Mouse (Mus musculus) limb, embryonic 12.5 days (tissue): ENCODE results near the gene Plppr4. TPM values are rescaled to one million over a fixed set of nuclear protein-coding genes. Genes with fewer than 3 reads are reported as not detected.

Experiments
- ATAC-seq: fragments of 200-750 bp; cut with Nextera tagmentation; 2 replicates; pipeline ENCODE4 v1.8.0; 2017; ENCODE audit warnings: low read depth, moderate TSS enrichment; ENCODE audit not compliant: insufficient number of reproducible peaks, insufficient read depth, low FRiP score, low TSS enrichment
- H3K27ac ChIP-seq: fragments of 300-500 bp; sonication (generic); 2 replicates; pipeline ENCODE4 v1.5.1; 2016; ENCODE audit warnings: mild to moderate bottlenecking, moderate library complexity
- H3K27me3 ChIP-seq: fragments of 300-500 bp; sonication (generic); 2 replicates; pipeline ENCODE4 v1.6.1; 2016; ENCODE audit warnings: mild to moderate bottlenecking, moderate library complexity
- H3K36me3 ChIP-seq: fragments of 300-500 bp; sonication (generic); 2 replicates; pipeline ENCODE4 v1.6.1; 2016; ENCODE audit warnings: mild to moderate bottlenecking, moderate library complexity
- H3K4me1 ChIP-seq: fragments of 300-500 bp; sonication (generic); replicated peaks from 2 replicates; pipeline ENCODE4 v1.6.1; 2016
- H3K4me2 ChIP-seq: fragments of 300-500 bp; sonication (generic); 2 replicates; pipeline ENCODE4 v1.6.1; 2016; ENCODE audit warnings: mild to moderate bottlenecking, moderate library complexity
- H3K4me3 ChIP-seq: fragments of 300-500 bp; sonication (generic); replicated peaks from 2 replicates; pipeline ENCODE4 v1.5.1; 2016; ENCODE audit warnings: mild to moderate bottlenecking
- H3K9ac ChIP-seq: fragments of 300-500 bp; sonication (generic); replicated peaks from 2 replicates; pipeline ENCODE4 v1.6.1; 2016; ENCODE audit warnings: mild to moderate bottlenecking, moderate library complexity
- H3K9me3 ChIP-seq: fragments of 300-500 bp; sonication (generic); 2 replicates; pipeline ENCODE4 v1.6.1; 2016; ENCODE audit warnings: mild to moderate bottlenecking, moderate library complexity
- WGBS: fragments of 180-500 bp; shearing (Covaris S2); methylation state at CpG from one replicate; pipeline ENCODE4 v1.1.7; 2016; 5-methylcytosine and 5-hydroxymethylcytosine counted together
- polyA plus RNA-seq: library from polyadenylated mRNA; unstranded; fragments of >200 nt; fragmentation: Nextera tagmentation; extraction: Ambion mirVana; gene quantifications from 2 replicates; pipeline ENCODE4 v1.2.1, GENCODE M21; 2016

The Plppr4 gene
- polyA plus RNA-seq, 1 experiment from 2014 or later = 0.10 TPM

DNA sequence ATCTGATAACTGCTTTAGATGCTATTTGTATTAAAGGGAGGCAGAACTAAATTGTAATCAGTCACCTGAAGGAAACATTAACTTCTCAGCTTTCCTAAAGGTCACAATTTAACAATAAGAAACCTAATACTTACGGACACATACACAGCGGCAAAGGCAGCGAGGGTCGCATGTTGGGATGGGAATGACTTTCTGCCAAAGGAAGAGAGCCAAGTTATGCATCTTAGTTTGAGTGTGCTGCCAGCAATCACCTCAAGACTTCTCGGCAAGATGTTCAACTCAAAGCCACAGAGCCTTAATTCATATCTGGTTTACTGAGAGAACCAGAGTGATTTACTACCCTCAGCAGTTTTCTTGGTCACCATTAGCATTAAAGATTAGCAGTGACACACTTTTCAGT lies 34.1 kb downstream of the Plppr4 start:
- Histone ChIP-seq H3K4me2 (no peak overlapping the region), H3K9ac (no peak overlapping the region), H3K36me3 (no peaks in the 10 kb centered on the region), H3K4me3 (no peak overlapping the region), H3K27ac (no peak overlapping the region), H3K9me3 (no peaks in the 10 kb centered on the region), H3K4me1 (no peaks in the 10 kb centered on the region), H3K27me3 (no peaks in the 10 kb centered on the region)
- 85% methylated on average over 5 of the region's 5 CpGs for WGBS
- no peak for ATAC-seq

DNA sequence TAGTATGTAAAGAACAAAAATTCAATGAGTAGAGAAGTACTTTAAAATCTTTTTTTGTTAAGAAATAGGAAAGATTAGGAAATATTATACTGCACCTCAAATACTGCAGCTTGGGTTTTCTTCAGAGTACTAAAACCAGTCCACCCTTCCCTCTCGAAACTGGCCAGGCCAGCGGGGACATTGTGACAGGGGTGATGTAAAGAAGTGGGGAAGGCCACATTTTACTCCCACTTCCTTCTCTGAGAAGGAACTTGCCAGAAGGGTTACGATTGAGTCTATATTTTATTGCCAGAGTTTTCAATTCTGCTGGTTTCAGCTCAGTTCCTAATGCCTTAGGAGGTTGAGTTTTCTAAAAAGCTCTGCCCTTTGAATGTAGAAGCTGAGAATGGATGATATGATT lies 41.0 kb downstream of the Plppr4 start:
- 80% methylated on average over 3 of the region's 3 CpGs for WGBS
- Histone ChIP-seq H3K27me3 (no peaks in the 10 kb centered on the region), H3K9me3 (no peaks in the 10 kb centered on the region), H3K9ac (no peak overlapping the region), H3K4me2 (no peak overlapping the region), H3K36me3 (no peaks in the 10 kb centered on the region), H3K4me1 (no peaks in the 10 kb centered on the region), H3K4me3 (no peak overlapping the region), H3K27ac (no peak overlapping the region)
- no peak for ATAC-seq

DNA sequence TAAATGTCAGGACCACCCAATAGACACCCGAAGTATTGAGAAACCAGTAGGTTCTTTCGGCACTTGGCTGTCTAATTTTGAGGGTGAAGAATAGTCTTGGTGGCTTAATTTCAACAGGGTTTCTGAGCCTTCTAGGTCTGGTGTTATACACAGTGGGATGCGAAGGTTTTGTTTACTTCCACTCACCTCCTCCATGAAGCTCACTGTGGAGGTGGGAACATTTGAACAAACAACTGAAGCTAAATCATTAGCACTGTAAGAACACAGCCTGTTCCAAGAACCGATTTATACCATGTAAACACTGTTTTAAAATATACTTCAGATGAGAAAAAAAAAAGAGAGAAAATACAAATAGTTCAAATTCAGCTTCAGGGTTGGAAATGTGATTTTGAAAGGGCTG lies 47.3 kb downstream of the Plppr4 start:
- Histone ChIP-seq H3K27ac (no peak overlapping the region), H3K9ac (no peak overlapping the region), H3K9me3 (no peaks in the 10 kb centered on the region), H3K4me2 (no peak overlapping the region), H3K4me3 (no peak overlapping the region), H3K4me1 (no peaks in the 10 kb centered on the region), H3K36me3 (no peaks in the 10 kb centered on the region), H3K27me3 (no peaks in the 10 kb centered on the region)
- ATAC-seq = no peak
- 88% methylated on average over 4 of the region's 4 CpGs for WGBS

DNA sequence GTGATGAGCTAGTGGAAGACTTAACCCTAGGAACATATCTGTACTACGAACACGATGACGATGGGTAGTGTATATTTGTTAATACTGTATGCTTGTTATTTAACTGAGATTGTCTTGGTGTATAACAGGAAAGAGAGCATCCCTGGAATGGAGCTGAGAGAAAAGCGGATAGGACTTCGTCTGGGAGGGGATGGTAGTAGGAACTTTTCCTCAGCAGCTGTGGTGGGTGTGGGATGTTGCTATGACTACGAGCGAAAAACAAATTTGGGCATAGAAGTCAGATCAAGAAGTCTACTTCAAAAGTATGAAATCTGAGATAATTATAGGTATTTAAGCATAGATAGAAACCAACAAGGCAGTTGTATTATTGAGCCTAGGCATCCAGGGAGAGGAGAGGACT lies 48.6 kb downstream of the Plppr4 start:
- Histone ChIP-seq H3K27me3 (no peaks in the 10 kb centered on the region), H3K4me1 (no peaks in the 10 kb centered on the region), H3K36me3 (no peaks in the 10 kb centered on the region), H3K4me3 (no peak overlapping the region), H3K27ac (no peak overlapping the region), H3K9me3 (no peaks in the 10 kb centered on the region), H3K4me2 (no peak overlapping the region), H3K9ac (no peak overlapping the region)
- 90% methylated on average over 7 of the region's 7 CpGs for WGBS
- ATAC-seq = no peak

DNA sequence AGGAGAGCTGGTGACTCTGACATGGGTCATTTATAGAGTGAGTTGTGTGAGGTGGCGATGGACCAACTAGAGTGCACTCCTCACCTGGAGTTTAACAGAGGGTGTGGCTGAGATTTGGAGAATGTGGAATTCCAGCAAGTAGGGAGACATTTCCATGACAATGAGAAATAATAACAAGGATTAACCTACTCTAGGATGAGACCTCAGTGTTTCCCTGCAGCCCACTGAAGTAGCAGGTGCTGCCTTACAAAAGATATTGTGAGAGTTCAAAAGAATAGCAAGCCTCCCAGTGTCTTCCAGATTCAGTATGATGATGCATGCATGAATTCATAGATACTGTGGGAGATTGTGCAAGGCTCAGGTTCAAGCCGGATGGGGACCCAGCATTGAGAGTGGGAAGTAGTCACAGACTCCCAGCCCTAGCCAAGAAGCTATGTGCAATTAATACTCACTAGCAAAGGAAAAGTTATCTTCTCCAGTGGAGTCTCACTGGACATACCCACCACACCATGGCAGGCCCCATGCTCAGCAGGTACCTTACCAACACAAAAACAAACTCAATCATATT lies 49.8 kb downstream of the Plppr4 start:
- no peaks in the 10 kb centered on the region for H3K27me3 ChIP-seq
- no peaks in the 10 kb centered on the region for H3K9me3 ChIP-seq
- H3K4me2 ChIP-seq = no peak overlapping the region
- ATAC-seq = no peak
- H3K4me3 ChIP-seq = no peak overlapping the region
- no peaks in the 10 kb centered on the region for H3K4me1 ChIP-seq
- WGBS = 89% methylated on average over 2 of the region's 2 CpGs
- no peak overlapping the region for H3K27ac ChIP-seq
- no peak overlapping the region for H3K9ac ChIP-seq
- no peaks in the 10 kb centered on the region for H3K36me3 ChIP-seq

DNA sequence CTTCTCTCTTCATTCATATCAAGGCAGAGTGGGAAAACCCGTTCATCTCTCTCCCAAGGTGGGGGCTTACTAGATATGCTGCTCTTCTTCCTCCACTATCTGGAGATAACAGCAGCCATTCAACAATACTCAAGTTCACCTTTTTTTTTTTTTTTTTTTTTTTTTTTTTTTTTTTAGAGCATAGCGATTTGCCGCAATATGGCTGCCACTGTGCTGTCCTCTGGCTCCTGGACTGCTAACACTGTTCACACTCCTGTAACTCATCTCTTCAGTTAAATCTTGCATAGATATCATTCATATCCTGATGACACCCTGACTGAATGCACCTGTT lies 51.1 kb downstream of the Plppr4 start:
- no peak overlapping the region for H3K4me2 ChIP-seq
- ATAC-seq = no peak
- 95% methylated on average over 3 of the region's 3 CpGs for WGBS
- no peaks in the 10 kb centered on the region for H3K27me3 ChIP-seq
- no peaks in the 10 kb centered on the region for H3K36me3 ChIP-seq
- no peaks in the 10 kb centered on the region for H3K4me1 ChIP-seq
- no peaks in the 10 kb centered on the region for H3K9me3 ChIP-seq
- no peak overlapping the region for H3K27ac ChIP-seq
- no peak overlapping the region for H3K4me3 ChIP-seq
- H3K9ac ChIP-seq = no peak overlapping the region

DNA sequence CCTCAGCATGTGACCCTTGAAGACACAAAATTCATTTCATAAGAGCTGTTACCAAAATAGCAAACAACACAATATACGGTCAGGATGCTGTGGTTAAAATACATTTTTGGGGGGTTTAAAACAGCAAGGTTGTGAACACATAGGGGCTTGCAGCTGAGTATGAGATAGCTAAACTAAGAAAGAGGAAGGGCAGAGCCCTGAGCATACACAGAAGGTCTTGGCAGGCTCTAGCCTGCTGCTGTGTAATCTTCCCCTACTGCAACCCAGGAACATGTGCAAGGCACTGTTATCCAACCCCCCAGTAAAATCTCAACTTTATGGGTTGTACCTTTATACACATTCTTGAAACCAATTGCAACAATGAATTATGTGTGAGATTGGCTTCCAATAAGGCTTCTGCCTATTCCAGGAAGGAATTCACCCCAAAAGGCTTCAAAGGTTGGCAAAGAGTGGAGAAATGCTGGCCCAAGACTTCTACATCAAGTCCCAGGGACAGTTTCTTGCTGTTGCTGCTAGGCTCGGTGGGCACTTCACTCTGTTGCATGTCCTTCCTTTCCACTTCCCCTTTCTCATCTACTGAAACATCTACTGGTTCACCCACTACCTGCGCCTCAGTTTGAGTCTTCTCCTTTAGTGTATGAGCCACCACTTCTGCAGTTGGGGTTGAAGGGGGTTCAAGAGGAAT lies 51.6 kb downstream of the Plppr4 start:
- Histone ChIP-seq H3K4me1 (no peaks in the 10 kb centered on the region), H3K4me3 (no peak overlapping the region), H3K9ac (no peak overlapping the region), H3K9me3 (no peaks in the 10 kb centered on the region), H3K36me3 (no peaks in the 10 kb centered on the region), H3K27me3 (no peaks in the 10 kb centered on the region), H3K4me2 (no peak overlapping the region), H3K27ac (no peak overlapping the region)
- WGBS = 88% methylated on average over 3 of the region's 3 CpGs
- no peak for ATAC-seq

DNA sequence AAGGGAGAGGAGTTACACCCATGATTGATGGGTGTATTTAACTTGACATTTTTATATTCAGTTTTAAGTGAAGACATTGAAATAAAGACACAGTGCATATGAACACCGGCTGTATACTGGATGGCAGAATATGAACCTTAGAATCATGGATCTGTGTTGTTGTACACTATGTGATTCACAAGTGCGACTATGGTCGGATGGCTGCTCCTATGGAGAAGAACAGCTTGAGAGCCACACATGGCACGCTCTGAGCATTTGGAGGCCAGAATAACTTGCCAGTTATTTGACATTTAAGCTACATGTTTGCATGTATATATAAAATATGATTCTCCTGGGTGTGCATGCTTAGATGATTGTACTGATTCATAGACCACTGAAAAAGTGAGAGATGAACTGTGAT lies 53.1 kb downstream of the Plppr4 start:
- no peak for ATAC-seq
- Histone ChIP-seq H3K4me3 (no peak overlapping the region), H3K27me3 (no peaks in the 10 kb centered on the region), H3K4me1 (no peaks in the 10 kb centered on the region), H3K9ac (no peak overlapping the region), H3K4me2 (no peak overlapping the region), H3K27ac (no peak overlapping the region), H3K36me3 (no peaks in the 10 kb centered on the region), H3K9me3 (no peaks in the 10 kb centered on the region)
- WGBS = 88% methylated on average over 4 of the region's 4 CpGs

DNA sequence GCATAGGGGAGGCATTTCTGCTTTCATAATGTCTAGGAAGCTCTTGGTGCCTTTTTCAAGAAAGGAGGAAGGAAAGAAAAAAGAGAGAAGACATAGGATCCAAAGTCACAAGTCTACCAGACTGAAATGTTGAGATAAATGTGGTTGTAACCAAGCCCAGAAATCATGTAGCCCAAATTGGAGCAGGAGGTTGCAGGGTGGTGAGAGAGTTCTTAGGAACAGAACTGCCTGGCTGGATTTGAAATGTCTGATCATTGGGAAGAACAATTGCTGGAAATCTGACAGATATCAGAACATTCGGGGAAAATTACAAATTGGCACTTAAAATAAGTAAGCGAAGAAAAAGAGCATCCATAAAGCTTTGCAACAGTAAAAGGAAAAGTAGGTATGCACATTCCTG lies 56.6 kb downstream of the Plppr4 start:
- no peak overlapping the region for H3K4me3 ChIP-seq
- no peak overlapping the region for H3K27ac ChIP-seq
- ATAC-seq = no peak
- H3K4me2 ChIP-seq = no peak overlapping the region
- H3K36me3 ChIP-seq = no peaks in the 10 kb centered on the region
- H3K9ac ChIP-seq = no peak overlapping the region
- 91% methylated on average over 2 of the region's 2 CpGs for WGBS
- H3K27me3 ChIP-seq = no peaks in the 10 kb centered on the region
- H3K9me3 ChIP-seq = no peaks in the 10 kb centered on the region
- H3K4me1 ChIP-seq = no peaks in the 10 kb centered on the region

DNA sequence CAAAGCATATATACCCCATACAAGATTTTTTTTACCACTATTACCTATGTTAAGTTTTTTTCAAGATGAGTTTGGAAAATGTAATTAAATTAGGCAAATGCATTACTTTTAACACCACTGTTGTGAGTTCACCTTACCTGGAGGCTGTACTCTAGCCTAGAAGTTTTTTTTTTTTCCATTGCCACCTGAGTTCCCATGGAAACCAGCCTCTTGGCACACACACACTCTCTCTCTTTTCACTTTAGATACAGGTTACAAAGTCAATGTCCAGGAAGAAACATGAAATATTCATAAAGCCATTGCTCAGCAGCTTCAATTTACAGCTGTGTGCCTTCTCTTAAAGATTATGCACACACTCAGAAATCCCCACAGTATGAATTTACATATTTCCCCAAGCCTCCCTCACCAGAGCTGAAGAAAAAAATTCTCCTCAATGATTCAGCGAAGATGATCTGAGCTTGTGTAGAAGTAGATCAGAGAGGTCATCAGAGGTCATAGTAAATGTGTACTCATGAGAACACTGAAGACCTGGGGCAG lies 59.9 kb downstream of the Plppr4 start:
- Histone ChIP-seq H3K27me3 (no peaks in the 10 kb centered on the region), H3K4me2 (no peak overlapping the region), H3K36me3 (no peaks in the 10 kb centered on the region), H3K9ac (no peak overlapping the region), H3K4me3 (no peak overlapping the region), H3K9me3 (no peaks in the 10 kb centered on the region), H3K27ac (no peak overlapping the region), H3K4me1 (no peaks in the 10 kb centered on the region)
- ATAC-seq = no peak
- 83% methylated on average over 1 of the region's 1 CpGs for WGBS

DNA sequence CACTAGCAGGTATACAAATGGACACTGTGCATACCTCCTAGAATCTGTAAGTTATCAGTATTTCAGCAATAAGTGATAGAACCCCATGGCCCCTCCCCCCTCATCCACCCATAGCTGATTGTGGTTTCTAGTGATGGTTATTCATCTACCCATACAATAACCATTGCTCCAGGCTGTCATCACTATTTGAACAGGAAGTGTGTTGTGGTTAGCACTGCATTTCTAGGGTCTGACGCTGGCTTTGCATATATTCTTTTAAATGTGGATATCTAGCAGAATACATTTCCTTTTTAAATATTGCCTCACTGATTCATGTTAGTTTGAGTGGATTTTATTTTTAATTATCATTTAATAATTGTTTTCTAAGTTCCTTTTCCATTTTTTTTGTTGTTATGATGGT lies 62.9 kb downstream of the Plppr4 start:
- no peaks in the 10 kb centered on the region for H3K27me3 ChIP-seq
- ATAC-seq = no peak
- H3K4me3 ChIP-seq = no peak overlapping the region
- no peak overlapping the region for H3K9ac ChIP-seq
- no peaks in the 10 kb centered on the region for H3K9me3 ChIP-seq
- no peak overlapping the region for H3K4me2 ChIP-seq
- 92% methylated on average over 1 of the region's 1 CpGs for WGBS
- no peak overlapping the region for H3K27ac ChIP-seq
- H3K36me3 ChIP-seq = no peaks in the 10 kb centered on the region
- H3K4me1 ChIP-seq = no peaks in the 10 kb centered on the region

DNA sequence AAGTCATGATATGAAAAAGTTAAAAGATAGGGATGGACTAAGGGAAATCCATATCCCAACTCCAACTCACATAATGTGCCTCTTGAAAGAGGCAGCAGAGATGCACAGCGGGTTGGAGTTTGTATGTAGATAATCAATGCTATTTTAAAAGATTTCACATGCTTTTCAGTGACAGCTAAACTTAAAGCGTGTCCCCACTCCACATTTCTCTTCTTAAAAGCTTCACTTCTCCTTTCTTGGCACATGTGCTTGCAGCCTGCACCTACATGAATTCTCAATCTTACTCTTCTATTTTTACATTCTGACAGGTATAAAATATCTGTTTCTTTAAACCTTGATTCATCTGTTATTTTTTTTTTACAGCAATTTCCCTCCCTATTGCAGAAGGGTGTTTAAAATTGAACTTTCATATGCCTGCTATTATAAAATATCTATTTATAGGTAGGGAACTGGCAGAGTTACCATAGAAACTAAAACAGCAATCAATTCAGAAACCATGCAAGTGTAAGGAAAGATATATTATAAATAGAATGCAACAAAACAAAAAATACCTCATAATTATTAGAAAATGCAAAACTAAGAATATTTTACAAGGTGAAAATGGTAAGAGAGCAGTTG lies 66.3 kb downstream of the Plppr4 start:
- Histone ChIP-seq H3K4me1 (no peaks in the 10 kb centered on the region), H3K36me3 (no peaks in the 10 kb centered on the region), H3K27ac (no peak overlapping the region), H3K4me2 (no peak overlapping the region), H3K27me3 (no peaks in the 10 kb centered on the region), H3K4me3 (no peak overlapping the region), H3K9ac (no peak overlapping the region), H3K9me3 (no peaks in the 10 kb centered on the region)
- 82% methylated on average over 2 of the region's 2 CpGs for whole genome bisulfite sequencing
- no peak for ATAC-seq
